Mouse (Mus musculus) A20 (cell line): ENCODE data around the gene Crtc1.

Source experiments
- DNase-seq: peaks from one replicate; pipeline ENCODE4 v3.0.0-alpha.2; 2011; ENCODE audit warnings: low read depth, low spot score

Gene Crtc1

DNA sequence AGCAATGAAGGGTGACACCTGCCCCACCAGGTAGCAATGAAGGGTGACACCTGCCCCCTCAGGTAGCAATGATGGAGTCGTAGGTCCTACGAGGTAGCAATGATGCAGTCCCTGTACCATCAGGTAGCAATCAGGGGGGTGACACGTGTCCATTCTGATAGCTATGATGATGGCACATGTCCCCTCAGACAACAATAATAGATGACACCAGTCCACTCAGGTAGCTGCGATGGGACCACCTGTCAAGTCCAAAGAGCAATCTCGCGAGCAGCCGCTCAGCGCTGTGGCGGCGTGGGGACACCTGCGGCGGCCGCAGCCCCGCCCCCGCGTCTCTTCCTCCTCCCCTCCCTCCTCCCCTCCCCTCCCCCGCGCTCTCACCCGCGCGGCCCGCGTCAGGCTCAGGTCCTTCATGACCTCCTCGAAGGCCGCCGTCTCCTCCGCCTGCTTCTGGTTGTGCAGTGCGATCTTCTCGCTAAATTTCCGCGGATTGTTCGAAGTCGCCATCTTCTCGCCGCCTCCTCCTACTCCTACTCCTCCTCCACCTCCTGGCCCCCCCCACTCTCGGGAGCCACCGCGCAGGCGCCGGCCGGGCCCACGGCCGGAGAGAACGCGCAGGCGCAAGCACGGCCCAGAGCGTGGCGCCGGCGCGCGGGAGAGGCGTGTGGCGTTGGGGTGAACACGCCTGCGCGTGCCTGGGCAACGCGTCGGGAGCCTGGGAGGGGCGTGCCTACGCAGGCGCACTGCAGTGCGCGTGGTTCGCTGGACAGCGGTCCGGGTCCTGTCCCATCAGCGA lies at the start of gene Crtc1:
Gene Crtc1, minus strand, starts transcription at position 525 of the 793 bp plus-strand sequence.
- peak; percentile 99 for DNase-seq

GRCm38 (mm10) chr8:70488931-70489470 lies 49.6 kb upstream of the Crtc1 start:
- no peak for DNase-seq

DNA sequence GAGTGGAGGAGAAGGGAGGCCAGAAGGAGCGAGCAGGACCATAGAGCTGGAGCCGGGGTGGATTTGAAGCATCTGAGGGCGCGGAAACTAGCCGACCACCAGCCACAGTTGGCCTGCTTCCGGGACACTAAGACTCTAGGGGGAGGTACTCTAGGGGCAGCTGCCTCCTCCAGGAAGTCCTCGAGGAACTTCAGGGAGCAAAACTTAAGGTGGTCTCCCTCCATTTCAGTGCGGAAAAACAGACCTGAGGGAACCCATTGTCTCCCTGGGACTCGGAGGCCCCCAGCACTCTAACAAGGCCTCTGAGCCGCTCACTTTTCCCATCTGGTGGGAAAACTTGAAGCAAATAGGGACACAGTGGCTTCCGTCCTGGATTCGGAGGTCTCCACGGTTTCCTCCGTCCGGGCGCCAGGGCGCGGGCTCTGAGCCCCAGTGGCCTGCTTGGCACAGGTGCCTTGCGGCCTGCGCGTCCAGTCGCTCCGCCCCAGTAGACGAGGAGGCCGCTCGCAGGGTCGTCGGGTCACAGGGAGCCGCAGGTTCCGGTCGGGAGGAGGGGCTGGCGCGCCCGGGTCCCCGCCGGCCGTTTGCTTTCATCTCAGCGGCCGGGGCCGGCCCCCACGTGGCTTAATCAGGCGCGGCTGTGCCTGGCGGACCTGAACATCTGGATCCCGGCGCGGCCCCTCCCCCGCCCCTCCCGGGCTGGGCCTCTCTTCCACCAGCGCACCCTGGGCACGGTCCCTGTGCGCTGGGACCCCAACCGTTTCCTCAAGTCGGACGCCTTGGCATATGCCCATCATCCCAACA lies 48.8 kb upstream of the Crtc1 start:
- DNase-seq, result peak; percentile 50

DNA sequence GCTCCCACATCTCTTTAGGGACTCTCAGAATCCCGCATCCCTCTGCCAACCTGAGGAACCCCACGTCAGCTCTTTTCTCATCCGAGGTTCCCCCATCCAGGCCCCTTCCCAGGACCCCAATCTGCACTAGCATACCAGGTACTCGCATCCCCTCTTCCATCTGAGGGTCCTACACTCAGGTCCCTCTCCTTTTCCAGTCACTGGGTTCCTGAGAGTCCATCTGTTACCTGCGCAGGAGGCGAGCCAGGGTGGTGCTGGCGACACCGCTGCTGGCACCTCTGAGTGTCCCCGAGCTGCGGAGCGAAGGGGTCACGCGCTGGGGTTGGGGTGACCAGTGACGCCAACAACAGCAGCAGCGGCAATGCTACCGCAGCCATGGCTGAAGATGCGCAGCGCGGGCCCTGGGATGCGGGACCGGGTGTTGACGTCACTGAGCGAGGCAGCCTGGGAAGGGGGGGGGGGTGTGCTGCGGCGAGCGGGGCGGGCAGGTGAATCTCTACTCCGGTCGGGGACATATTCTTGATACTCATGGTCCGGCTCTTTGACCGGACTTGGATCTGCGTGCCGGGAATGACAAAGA lies 47.7 kb upstream of the Crtc1 start, which contains the start of gene Tmem59l:
Gene Tmem59l, minus strand, starts transcription at position 418 of the 580 bp plus-strand sequence.
- no peak for DNase-seq

DNA sequence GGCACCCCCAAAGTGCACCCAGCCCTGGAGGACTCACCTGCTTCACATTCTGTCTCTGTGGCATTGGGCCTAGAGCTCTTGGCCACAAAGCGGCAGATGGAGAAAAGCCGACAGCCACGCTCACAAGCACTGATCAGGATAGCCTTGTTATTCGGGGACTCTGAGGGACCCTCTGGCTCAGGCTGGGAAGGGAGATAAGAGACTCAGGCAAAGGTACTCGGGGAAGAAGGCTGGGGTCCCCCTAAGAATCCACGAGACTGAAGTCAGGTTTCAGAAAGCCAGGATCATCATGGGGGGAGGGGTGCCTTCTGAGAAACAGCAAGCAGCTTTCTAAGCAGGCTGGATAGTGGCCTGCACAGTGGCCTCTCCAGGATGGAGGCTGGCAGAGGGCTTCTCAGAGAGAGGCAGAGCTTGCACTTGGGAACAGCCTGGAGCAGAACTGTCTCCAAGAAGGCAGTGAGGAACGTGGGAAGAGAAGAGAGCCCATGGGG lies 46.9 kb upstream of the Crtc1 start:
- DNase-seq, result no peak

DNA sequence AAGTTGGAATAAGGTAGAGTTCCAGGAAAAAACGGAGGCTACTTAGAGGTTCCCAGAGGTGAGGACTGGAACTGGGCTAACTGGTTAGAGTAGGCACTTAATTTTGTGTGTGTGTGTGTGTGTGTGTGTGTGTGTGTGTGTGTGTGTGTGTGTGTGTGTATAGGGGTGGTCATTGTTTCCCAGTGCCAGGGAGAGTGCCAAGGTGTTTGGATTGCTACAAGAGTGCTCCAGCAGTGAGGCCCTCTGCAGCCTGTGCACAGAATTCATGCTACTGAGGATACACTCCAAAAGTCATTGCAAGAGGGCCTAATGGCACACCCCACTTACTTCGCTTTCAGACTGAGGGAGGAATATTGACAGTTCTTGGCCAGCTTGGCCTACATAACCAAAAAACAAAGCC lies 43.6 kb upstream of the Crtc1 start:
- DNase-seq, result no peak

- no peak for DNase-seq
Measured at GRCm38 (mm10) chr8:70481908-70482307, 42.5 kb upstream of the Crtc1 start.

- peak; percentile 81 for DNase-seq
Measured at GRCm38 (mm10) chr8:70477269-70477982, 38.0 kb upstream of the Crtc1 start.

DNA sequence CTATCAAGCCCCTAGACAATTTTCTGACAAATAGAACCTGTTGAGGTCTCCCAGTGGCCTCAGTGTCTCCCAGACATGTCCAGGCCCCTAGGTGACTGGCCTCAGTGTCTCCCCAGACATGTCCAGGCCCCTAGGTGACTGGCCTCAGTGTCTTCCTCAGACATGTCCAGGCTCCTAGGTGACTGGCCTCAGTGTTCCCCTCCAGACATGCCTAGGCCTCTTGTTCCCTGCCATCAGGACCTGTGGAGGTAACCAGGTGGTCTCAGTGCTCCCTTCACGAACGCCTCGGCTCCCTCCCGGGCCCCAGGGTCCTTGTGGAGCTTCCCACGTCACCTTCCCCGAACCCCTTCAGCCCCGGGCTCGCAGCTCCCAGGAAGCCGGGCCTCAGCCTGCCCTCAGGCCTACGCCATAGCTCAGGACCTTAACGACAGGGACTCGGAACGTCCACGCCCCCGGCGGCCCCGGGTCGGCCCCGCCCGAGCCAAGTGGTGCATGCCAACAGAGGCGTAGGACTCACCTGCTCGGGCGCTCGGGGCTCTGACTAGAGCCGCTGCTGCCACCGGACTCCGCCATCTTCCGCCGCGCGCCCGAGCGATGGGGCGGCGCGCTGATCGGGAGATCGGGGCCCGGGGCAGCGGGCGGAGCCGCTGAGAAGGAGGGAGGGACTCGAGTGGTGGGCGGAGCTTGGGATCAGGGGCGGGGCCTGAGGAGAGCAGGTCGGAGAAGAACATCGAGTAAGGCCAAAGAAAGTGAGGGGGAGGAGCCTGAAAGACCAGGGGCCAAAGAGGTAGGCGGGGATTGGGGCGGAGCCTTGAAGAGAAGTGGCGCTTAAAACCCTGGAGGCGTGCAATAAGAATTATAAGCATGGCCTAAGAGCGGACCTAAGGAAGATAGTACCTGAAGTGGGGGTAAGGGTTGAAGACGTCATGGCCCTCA lies 37.2 kb upstream of the Crtc1 start, which contains the start of gene Klhl26:
Gene Klhl26, minus strand, starts transcription at position 636 of the 936 bp plus-strand sequence.
- peak; percentile 99 for DNase-seq

DNA sequence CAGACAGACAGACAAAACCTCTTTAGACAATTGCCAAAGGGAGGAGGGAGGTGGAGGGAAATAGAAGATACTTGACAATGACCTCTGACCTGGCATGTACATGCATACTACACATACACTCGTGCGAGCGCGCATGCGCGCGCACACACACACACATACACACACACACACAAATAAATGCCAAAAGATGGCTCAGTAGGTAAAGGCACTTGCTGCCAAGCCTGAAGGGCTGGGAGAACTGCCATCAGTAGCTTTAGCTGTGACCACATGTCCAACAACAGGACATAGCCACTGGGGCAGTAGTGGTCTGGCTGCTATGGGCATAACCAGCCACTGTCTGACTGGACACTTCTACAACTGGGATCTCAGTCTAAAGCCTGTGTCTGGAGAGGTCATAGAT lies 32.5 kb upstream of the Crtc1 start:
- no peak for DNase-seq

DNA sequence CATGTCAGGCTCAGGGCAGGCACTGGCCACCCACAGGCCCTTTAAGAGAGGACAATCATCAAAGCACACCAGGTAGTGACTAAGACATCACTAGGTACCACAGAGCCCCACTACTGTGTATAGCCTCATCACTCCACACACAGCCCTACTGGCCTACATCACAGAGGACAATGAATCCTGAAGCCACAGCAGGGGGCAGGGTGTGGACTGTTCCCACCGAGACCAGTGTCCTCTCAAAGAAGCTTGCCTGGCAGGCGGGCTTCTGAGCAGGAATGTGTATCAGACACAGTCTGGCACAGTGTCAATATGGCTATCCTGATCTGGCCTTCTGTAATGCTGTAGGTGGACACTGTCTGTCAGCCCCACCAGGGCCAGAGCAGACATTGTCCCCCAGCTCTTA lies 30.6 kb upstream of the Crtc1 start:
- DNase-seq, result no peak

DNA sequence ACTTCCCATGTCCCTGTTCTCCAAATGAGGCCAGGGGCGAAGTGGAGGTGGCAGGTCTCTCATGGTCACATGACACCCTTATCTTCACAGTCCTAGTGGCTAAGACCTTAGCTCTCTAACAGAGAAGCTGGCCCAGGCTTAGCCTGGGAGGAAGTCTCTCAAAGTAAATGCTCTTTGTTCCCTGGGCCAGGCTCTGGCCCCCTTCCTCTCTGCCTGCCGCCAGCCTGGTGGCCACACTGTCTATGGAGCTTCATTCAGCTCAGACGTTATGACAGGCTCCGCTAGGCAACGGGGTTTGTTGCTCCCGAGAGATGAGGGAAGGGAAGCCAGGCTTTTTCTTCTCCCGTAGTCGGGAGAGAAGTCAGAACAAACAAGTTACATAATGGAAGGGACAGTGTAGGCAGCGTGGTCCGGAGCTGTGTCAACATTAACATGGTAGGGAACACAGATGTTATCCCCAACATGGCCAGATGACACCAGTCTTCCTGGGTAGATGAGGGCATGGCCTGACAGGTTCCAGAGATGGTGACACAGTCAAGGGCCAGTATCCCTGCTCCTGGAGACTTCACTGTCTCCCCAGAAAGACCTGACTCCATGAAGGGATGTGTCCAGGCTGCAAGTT lies 30.0 kb upstream of the Crtc1 start:
- DNase-seq, result no peak

GRCm38 (mm10) chr8:70468733-70469132 lies 29.4 kb upstream of the Crtc1 start:
- DNase-seq, result no peak

- no peak for DNase-seq
Measured at GRCm38 (mm10) chr8:70467907-70468306, 28.5 kb upstream of the Crtc1 start.

- DNase-seq, result no peak
Measured at GRCm38 (mm10) chr8:70467229-70467725, 27.9 kb upstream of the Crtc1 start.

- no peak for DNase-seq
Measured at GRCm38 (mm10) chr8:70466771-70467170, 27.4 kb upstream of the Crtc1 start.

GRCm38 (mm10) chr8:70466305-70466704 lies 26.9 kb upstream of the Crtc1 start:
- no peak for DNase-seq

- no peak for DNase-seq
Measured at GRCm38 (mm10) chr8:70465701-70466100, 26.3 kb upstream of the Crtc1 start.

DNA sequence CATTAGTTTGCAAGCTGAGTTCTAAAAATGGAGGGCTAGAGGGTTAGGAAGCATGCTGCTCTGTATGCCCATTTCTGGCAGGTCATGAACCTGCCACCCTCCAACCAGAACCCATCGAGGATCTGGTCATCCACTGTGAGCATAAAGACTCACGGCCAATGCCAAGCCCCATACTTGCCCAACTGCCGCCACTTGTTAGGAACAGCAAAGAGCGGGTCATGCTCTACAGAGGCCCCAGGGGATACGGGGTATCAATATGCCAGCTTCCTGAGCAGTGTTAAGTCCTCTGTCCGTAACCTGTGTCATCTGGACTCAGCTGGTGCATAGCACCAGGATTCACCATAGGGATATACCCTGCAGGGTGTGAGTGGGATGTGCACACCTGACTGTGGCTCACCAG lies 24.8 kb upstream of the Crtc1 start:
- no peak for DNase-seq
